Mouse (Mus musculus): Measurements from ENCODE around the gene Bcr.

- no peak for TF ChIP-seq CTCF (IDR thresholded peaks at IDR 0.05)
- no peak for TF ChIP-seq EP300 (IDR thresholded peaks at IDR 0.05; ENCODE audit: insufficient read depth, low read depth, low read length)
- no peak for TF ChIP-seq POLR2A (IDR thresholded peaks at IDR 0.05; ENCODE audit: insufficient read depth, low read depth, low read length)
These were observed 98.0 kb downstream of the Bcr start for GRCm38 (mm10) chr10:75158356-75158755.
